Mouse (Mus musculus): ENCODE results near the gene Kbtbd4. TPM values are rescaled to one million over a fixed set of nuclear protein-coding genes. Genes with fewer than 3 reads are reported as not detected.

Gene Kbtbd4
- 39.9 and 40.1 TPM in 2 replicates for polyA plus RNA-seq (2015; fragmentation: Nextera tagmentation; extraction: Ambion mirVana)

GRCm38 (mm10) chr2:90904076-90904855, at the start of gene Kbtbd4, which contains the start of gene Ndufs3:
Gene Kbtbd4 (plus strand): TSS chr2:90904740.
Gene Ndufs3 (minus strand): TSS chr2:90904827.

GRCm38 (mm10) chr2:90885218-90886041, 19.1 kb upstream of the Kbtbd4 start, which contains the start of gene C1qtnf4:
Gene C1qtnf4 (plus strand): TSS chr2:90885860.

GRCm38 (mm10) chr2:90940233-90941229, 36.0 kb downstream of the Kbtbd4 start, which contains the start of gene Celf1:
Gene Celf1 (plus strand): TSS chr2:90940382.

Other genes starting within 250 kb of the Kbtbd4 start
- gene Nup160, start 227.5 kb upstream of the Kbtbd4 start, polyA plus RNA-seq (2015; fragmentation: Nextera tagmentation; extraction: Ambion mirVana): 12.2 and 16.0 TPM in 2 replicates
- 50.8 and 62.2 TPM in 2 replicates for gene Fnbp4, start 159.4 kb upstream of the Kbtbd4 start, polyA plus RNA-seq (2015; fragmentation: Nextera tagmentation; extraction: Ambion mirVana)
- gene Agbl2, start 122.0 kb upstream of the Kbtbd4 start, polyA plus RNA-seq (2015; fragmentation: Nextera tagmentation; extraction: Ambion mirVana): 0.27 and 0.42 TPM in 2 replicates
- 208 and 216 TPM in 2 replicates for gene Mtch2, start 57.6 kb upstream of the Kbtbd4 start, polyA plus RNA-seq (2015; fragmentation: Nextera tagmentation; extraction: Ambion mirVana)
- gene C1qtnf4, start 18.9 kb upstream of the Kbtbd4 start, polyA plus RNA-seq (2015; fragmentation: Nextera tagmentation; extraction: Ambion mirVana): 325 and 366 TPM in 2 replicates
- 280 and 302 TPM in 2 replicates for gene Ndufs3, start 87 bp downstream of the Kbtbd4 start, polyA plus RNA-seq (2015; fragmentation: Nextera tagmentation; extraction: Ambion mirVana)
- 49.7 and 53.5 TPM in 2 replicates for gene Celf1, start 35.6 kb downstream of the Kbtbd4 start, polyA plus RNA-seq (2015; fragmentation: Nextera tagmentation; extraction: Ambion mirVana)
- gene Rapsn, start 130.9 kb downstream of the Kbtbd4 start, polyA plus RNA-seq (2015; fragmentation: Nextera tagmentation; extraction: Ambion mirVana): 1.3 and 1.5 TPM in 2 replicates
- gene Psmc3, start 149.3 kb downstream of the Kbtbd4 start, polyA plus RNA-seq (2015; fragmentation: Nextera tagmentation; extraction: Ambion mirVana): 229 and 245 TPM in 2 replicates
- 28.0 and 30.3 TPM in 2 replicates for gene Slc39a13, start 165.7 kb downstream of the Kbtbd4 start, polyA plus RNA-seq (2015; fragmentation: Nextera tagmentation; extraction: Ambion mirVana)
- gene Spi1, start 177.7 kb downstream of the Kbtbd4 start, polyA plus RNA-seq (2015; fragmentation: Nextera tagmentation; extraction: Ambion mirVana): 7.3 and 7.9 TPM in 2 replicates
- gene Mybpc3, start 213.4 kb downstream of the Kbtbd4 start, polyA plus RNA-seq (2015; fragmentation: Nextera tagmentation; extraction: Ambion mirVana): 0.09 TPM in 1 of 2 replicates, not detected in the other

All from neural tube, postnatal 0 days (tissue).